Mouse (Mus musculus): Measurements from ENCODE around the gene Gm20721. TPM values are rescaled to one million over a fixed set of nuclear protein-coding genes. Genes with fewer than 3 reads are reported as not detected.

The Gm20721 gene
- polyA plus RNA-seq, 1 experiment = not detected

DNA sequence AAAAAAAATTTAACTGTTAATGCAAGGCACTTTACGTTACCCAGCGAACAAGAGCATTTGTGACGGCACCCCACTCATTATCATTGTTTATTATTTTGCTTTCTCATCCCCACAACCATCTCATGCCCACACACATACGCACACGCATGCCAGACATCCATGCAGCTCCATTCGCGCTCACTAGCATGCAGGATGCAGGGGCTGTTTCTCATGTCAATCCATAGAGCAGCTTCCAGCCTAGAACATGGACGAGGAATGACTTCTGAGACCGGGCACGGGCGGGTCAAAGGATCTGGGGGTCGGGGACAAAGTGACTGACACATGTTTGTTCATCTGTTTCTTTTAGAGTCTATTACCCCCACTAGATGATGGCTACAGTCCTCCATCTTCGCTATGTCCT lies 9.2 kb downstream of the Gm20721 start:
- H3K36me3 ChIP-seq (ENCODE audit: control insufficient read depth, insufficient read depth, low read length) = no peaks in the 10 kb centered on the region
- peaks cover 16% of the 10 kb centered on the region for H3K4me1 ChIP-seq (ENCODE audit: control insufficient read depth, insufficient read depth, low read length)
- H3K27ac ChIP-seq (ENCODE audit: insufficient read depth, low read depth, low read length) = no peak overlapping the region
- WGBS = 70% methylated on average over 13 of the region's 13 CpGs
- H3K27me3 ChIP-seq (replicated peaks; ENCODE audit: control insufficient read depth, insufficient read depth, low read length) = no peaks in the 10 kb centered on the region
- no peak overlapping the region for H3K4me3 ChIP-seq (ENCODE audit: insufficient read depth, low read depth, low read length)
- no peak for TF ChIP-seq POLR2A (IDR thresholded peaks at IDR 0.05; ENCODE audit: low read depth, low read length)
- no peak for TF ChIP-seq CTCF (conservative IDR thresholded peaks at IDR 0.05; ENCODE audit: insufficient read depth, insufficient read length, low read depth, low read length)
- no peak for DNase-seq

GRCm38 (mm10) chr2:174334415-174334814 lies 12.1 kb downstream of the Gm20721 start:
- no peak for DNase-seq
- Histone ChIP-seq H3K4me1 (ENCODE audit: control insufficient read depth, insufficient read depth, low read length) (peaks cover 11% of the 10 kb centered on the region), H3K4me3 (ENCODE audit: insufficient read depth, low read depth, low read length) (no peak overlapping the region), H3K36me3 (ENCODE audit: control insufficient read depth, insufficient read depth, low read length) (no peaks in the 10 kb centered on the region), H3K27me3 (replicated peaks; ENCODE audit: control insufficient read depth, insufficient read depth, low read length) (no peaks in the 10 kb centered on the region), H3K27ac (ENCODE audit: insufficient read depth, low read depth, low read length) (no peak overlapping the region)
- no peak for TF ChIP-seq POLR2A (IDR thresholded peaks at IDR 0.05; ENCODE audit: low read depth, low read length)
- TF ChIP-seq CTCF (conservative IDR thresholded peaks at IDR 0.05; ENCODE audit: insufficient read depth, insufficient read length, low read depth, low read length) = no peak
- WGBS = 46% methylated on average over 10 of the region's 10 CpGs

- DNase-seq = no peak
- WGBS = 49% methylated on average over 7 of the region's 7 CpGs
- no peak overlapping the region for H3K4me3 ChIP-seq (ENCODE audit: insufficient read depth, low read depth, low read length)
- H3K27ac ChIP-seq (ENCODE audit: insufficient read depth, low read depth, low read length) = no peak overlapping the region
- no peaks in the 10 kb centered on the region for H3K36me3 ChIP-seq (ENCODE audit: control insufficient read depth, insufficient read depth, low read length)
- TF ChIP-seq POLR2A (IDR thresholded peaks at IDR 0.05; ENCODE audit: low read depth, low read length) = no peak
- TF ChIP-seq CTCF (conservative IDR thresholded peaks at IDR 0.05; ENCODE audit: insufficient read depth, insufficient read length, low read depth, low read length) = no peak
- peaks cover 13% of the 10 kb centered on the region for H3K4me1 ChIP-seq (ENCODE audit: control insufficient read depth, insufficient read depth, low read length)
- H3K27me3 ChIP-seq (replicated peaks; ENCODE audit: control insufficient read depth, insufficient read depth, low read length) = no peaks in the 10 kb centered on the region; the same call in 1 of the 2 replicates
Measured at GRCm38 (mm10) chr2:174333239-174333890, 13.1 kb downstream of the Gm20721 start.

- WGBS = 23% methylated on average over 12 of the region's 12 CpGs
- H3K4me3 ChIP-seq (ENCODE audit: insufficient read depth, low read depth, low read length) = peak overlapping the region; percentile 99
- TF ChIP-seq CTCF (conservative IDR thresholded peaks at IDR 0.05; ENCODE audit: insufficient read depth, insufficient read length, low read depth, low read length) = no peak
- no peak for TF ChIP-seq POLR2A (IDR thresholded peaks at IDR 0.05; ENCODE audit: low read depth, low read length)
- no peaks in the 10 kb centered on the region; the same call in 1 of the 2 replicates for H3K27me3 ChIP-seq (replicated peaks; ENCODE audit: control insufficient read depth, insufficient read depth, low read length)
- H3K27ac ChIP-seq (ENCODE audit: insufficient read depth, low read depth, low read length) = peak overlapping the region; percentile 73
- peaks cover 13% of the 10 kb centered on the region for H3K4me1 ChIP-seq (ENCODE audit: control insufficient read depth, insufficient read depth, low read length)
- no peak for DNase-seq
- no peaks in the 10 kb centered on the region for H3K36me3 ChIP-seq (ENCODE audit: control insufficient read depth, insufficient read depth, low read length)
Measured at GRCm38 (mm10) chr2:174331282-174332030, 15.1 kb downstream of the Gm20721 start.

GRCm38 (mm10) chr2:174330616-174331191 lies 15.8 kb downstream of the Gm20721 start:
- H3K4me1 ChIP-seq (ENCODE audit: control insufficient read depth, insufficient read depth, low read length) = peaks cover 10% of the 10 kb centered on the region
- peak; percentile 79 for DNase-seq

GRCm38 (mm10) chr2:174329663-174330615 lies 16.6 kb downstream of the Gm20721 start:
- H3K27ac ChIP-seq (ENCODE audit: insufficient read depth, low read depth, low read length) = peak overlapping the region; percentile 99
- no peaks in the 10 kb centered on the region for H3K36me3 ChIP-seq (ENCODE audit: control insufficient read depth, insufficient read depth, low read length)
- H3K4me1 ChIP-seq (ENCODE audit: control insufficient read depth, insufficient read depth, low read length) = peaks cover 7% of the 10 kb centered on the region
- DNase-seq = peak; percentile 89
- TF ChIP-seq CTCF (conservative IDR thresholded peaks at IDR 0.05; ENCODE audit: insufficient read depth, insufficient read length, low read depth, low read length) = no peak
- no peak for TF ChIP-seq POLR2A (IDR thresholded peaks at IDR 0.05; ENCODE audit: low read depth, low read length)
- no peaks in the 10 kb centered on the region; the same call in 1 of the 2 replicates for H3K27me3 ChIP-seq (replicated peaks; ENCODE audit: control insufficient read depth, insufficient read depth, low read length)
- under 1% methylated on average over 119 of the region's 131 CpGs for WGBS
- peak overlapping the region; percentile 99 for H3K4me3 ChIP-seq (ENCODE audit: insufficient read depth, low read depth, low read length)

More at GRCm38 (mm10) chr2:174330616-174331191, 15.8 kb downstream of the Gm20721 start:
- H3K36me3 ChIP-seq (ENCODE audit: control insufficient read depth, insufficient read depth, low read length) = no peaks in the 10 kb centered on the region
- H3K27me3 ChIP-seq (replicated peaks; ENCODE audit: control insufficient read depth, insufficient read depth, low read length) = no peaks in the 10 kb centered on the region; the same call in 1 of the 2 replicates
- 2% methylated on average over 47 of the region's 48 CpGs for WGBS
- TF ChIP-seq CTCF (conservative IDR thresholded peaks at IDR 0.05; ENCODE audit: insufficient read depth, insufficient read length, low read depth, low read length) = no peak
- TF ChIP-seq POLR2A (IDR thresholded peaks at IDR 0.05; ENCODE audit: low read depth, low read length) = no peak
- peak overlapping the region; percentile 99 for H3K27ac ChIP-seq (ENCODE audit: insufficient read depth, low read depth, low read length)
- H3K4me3 ChIP-seq (ENCODE audit: insufficient read depth, low read depth, low read length) = peak overlapping the region; percentile 99

Measured in kidney, adult 2 months (tissue).